Mouse (Mus musculus) liver, embryonic 14.5 days (tissue): ENCODE results near the gene Cyp46a1.

ENCODE experiments used
- CTCF ChIP-seq: IDR thresholded peaks from 2 replicates; pipeline ENCODE4 v1.5.1; 2016; ENCODE audit warnings: antibody characterized with exemption, low read depth, control low read depth
- EP300 ChIP-seq: IDR thresholded peaks from 2 replicates; pipeline ENCODE4 v1.6.1; 2016; ENCODE audit warnings: antibody characterized with exemption, low read depth

- TF ChIP-seq CTCF (no peak), EP300 (no peak)
These were observed 29.0 kb upstream of the Cyp46a1 start for GRCm38 (mm10) chr12:108305172-108305571.
